Mouse (Mus musculus) adipocyte (in vitro differentiated cells): ENCODE results near the gene 4930558K02Rik.

Experiments
- DNase-seq: peaks from one replicate; pipeline ENCODE4 v3.0.0-alpha.2; 2016; ENCODE audit warnings: low spot score

4930558K02Rik gene

GRCm38 (mm10) chr1:161951009-161951779 lies 28.2 kb downstream of the 4930558K02Rik start:
- peak; percentile 31 for DNase-seq

DNA sequence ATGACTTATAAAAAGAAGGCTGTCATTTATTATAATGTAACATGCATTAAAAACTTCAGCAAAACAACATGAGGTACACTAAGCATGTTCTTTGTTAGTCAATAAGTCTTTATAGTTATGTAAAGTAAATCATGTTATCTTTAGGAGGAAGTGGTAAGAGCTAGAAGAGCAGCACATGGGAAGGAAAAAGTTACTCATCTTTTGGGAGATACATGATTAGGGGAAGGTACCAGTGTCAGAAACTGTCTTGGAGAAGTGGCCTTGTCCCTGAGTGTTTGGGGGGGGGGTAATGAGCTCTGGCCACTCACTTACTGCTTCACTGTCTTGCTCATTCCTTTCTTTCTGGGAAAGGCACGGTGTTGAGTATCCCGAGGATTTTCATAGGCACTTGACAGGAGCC lies 37.4 kb downstream of the 4930558K02Rik start:
- no peak for DNase-seq

GRCm38 (mm10) chr1:161932286-161932685 lies 47.1 kb downstream of the 4930558K02Rik start:
- DNase-seq, result no peak

DNA sequence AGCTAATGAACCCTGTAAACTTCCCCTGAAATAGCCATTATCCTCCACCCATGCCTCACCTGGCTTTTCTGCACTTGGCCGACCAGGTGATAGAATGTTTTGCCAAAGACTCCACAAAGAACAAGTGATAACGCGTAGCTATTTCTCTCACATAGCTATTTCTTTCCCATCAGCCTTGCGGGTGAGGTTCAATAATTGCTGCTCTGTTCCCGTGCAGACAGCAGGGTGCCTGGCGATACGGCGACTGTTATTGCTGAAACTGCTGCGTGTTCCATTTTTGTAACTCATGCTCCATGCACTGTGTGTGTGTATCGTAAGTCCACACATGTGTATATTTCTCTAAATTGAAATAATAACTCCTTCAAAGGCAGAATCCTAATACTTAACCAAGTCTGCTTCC lies 47.6 kb downstream of the 4930558K02Rik start:
- no peak for DNase-seq

DNA sequence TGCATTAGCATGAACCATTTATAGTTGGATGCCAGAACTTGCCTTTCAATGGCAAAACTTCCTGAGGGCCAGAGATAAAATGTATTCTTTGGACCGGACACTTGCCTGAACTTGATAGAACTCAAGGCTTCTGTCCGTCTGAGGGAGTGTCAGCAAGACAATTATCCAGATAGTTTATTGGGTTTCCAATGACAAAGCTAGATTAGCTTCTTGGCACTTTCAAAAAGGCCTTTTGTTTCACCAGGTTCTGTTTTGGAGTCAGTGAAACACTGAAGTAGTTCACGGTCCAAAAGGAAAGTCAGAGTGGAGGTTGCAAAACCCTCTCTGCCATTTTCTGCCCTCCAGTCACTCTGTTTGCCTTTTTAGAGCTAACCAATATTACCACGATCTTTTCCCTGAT lies 48.1 kb downstream of the 4930558K02Rik start:
- DNase-seq, result no peak

- no peak for DNase-seq
Observed at GRCm38 (mm10) chr1:161927976-161928375, 51.5 kb downstream of the 4930558K02Rik start.

DNA sequence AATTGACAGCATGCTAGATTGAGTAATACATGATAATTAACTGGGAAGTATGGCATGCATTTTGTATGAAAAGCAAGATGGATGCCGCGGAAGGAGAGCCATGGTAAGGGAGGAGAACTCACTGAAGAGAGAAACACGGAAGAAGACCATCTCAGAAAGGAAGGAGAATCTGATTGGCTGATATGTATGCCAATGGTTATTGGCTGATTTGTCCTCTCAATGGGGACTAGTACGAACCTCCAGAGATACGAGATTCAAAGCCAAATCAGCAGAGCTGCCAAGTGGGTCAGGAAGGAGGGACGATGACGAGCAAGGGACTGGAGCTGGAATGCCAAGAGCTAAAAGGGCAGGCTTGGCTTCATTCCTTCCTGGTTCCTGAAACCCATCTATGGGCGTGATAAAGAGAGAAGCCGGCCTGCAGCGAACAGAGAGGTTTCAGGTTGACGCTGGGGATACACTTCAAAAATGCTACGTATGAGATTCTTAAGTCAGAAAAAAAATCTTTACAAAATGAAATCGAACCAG lies 54.1 kb downstream of the 4930558K02Rik start:
- DNase-seq, result peak; percentile 70

GRCm38 (mm10) chr1:161924321-161924720 lies 55.1 kb downstream of the 4930558K02Rik start:
- no peak for DNase-seq

DNA sequence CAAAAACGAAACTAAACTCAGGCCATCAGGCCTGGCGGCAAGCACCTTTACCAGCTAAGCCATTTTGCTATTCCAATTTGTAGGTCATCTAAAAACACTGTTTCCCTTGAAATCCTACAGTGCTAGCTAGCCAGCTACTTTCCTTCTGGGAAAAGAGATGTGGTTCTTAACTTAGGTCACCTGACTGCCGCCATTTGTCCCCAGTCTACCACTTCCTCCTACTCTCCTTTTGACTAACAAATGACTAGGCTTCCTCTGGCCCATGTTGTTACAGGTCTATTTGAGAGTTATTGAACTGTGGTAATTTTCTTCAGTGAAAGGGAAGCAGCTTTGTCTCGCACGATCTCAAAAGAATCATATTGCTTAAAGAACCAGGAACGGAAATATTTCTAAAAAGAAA lies 57.5 kb downstream of the 4930558K02Rik start:
- no peak for DNase-seq

GRCm38 (mm10) chr1:161920475-161921454 lies 58.7 kb downstream of the 4930558K02Rik start:
- no peak for DNase-seq

GRCm38 (mm10) chr1:161919594-161919993 lies 59.8 kb downstream of the 4930558K02Rik start:
- no peak for DNase-seq

DNA sequence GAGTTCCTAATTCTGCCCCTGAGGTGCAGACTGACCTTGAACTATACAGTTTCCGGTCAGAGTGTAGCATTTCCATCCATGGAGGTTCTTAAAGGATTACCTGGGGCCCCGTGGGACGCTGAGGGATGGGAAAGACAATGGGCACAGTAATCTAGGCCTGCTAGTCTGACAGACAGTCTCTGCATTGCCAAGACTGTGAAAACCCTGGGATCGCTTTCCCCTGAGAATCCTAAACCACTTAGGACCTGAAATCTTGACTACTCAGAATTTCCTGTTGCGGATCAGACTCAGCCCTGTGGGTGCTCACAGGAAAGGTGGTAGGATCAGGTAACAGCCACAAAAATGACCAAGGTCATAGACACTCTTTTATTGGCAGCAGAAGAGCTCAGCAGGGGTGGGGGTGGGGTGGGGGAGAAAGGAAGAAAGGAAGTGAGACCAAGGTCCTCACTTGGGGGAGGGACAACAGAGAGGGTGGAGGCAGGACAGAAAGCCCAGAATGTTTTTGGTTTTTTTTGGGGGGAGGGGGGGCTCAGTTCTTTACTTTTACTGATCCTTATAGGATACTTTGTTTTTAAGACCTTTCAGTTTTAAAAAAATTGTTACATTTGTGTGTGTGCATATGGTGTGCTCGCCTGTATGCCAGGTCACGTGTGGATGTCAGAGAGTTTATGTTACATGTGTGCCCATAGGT lies 60.6 kb downstream of the 4930558K02Rik start:
- no peak for DNase-seq

DNA sequence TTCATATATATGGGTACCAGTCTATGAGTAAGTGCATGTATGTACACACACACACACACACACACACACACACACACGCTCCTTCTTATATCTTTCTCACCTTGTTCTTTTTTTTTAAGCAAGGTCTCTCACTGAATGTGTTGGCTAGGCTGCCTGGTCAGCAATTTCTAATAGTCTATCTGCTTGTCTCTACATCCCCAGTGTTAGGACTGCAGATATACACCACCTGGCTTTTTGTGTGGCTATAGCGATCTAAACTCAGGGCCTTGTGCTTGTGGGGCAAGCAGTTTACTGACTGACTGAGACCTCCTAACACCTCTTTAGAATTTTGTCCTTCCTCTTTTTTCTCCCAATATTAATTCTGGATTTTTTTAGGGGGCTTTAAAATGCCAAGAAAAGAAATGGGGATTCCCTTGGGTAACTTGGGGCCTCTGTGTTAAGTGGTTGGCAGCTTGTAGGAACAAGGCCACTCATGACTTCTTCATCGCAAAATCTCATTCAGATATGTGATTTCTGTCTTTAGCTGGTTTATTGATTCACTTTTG lies 61.4 kb downstream of the 4930558K02Rik start:
- no peak for DNase-seq

DNA sequence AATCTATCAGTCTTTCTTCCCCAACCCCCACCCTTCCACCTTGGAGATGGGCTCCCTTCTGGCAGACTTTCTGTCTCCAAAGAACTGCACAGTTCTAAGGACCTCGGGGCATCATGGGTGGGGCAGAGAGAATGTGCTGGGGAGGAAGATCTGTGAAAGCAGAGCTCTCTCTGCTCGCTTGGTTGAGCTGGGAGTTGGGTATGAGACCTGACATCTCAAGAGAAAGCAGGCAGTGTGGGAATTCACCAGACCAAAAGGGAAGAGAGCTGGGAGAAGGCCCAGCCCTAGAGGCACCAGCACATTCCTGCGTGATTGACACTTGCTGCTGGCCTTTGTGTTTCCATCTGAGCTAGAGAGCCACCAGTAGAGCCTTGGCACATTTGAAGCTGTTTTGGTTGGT lies 63.4 kb downstream of the 4930558K02Rik start:
- DNase-seq, result no peak

DNA sequence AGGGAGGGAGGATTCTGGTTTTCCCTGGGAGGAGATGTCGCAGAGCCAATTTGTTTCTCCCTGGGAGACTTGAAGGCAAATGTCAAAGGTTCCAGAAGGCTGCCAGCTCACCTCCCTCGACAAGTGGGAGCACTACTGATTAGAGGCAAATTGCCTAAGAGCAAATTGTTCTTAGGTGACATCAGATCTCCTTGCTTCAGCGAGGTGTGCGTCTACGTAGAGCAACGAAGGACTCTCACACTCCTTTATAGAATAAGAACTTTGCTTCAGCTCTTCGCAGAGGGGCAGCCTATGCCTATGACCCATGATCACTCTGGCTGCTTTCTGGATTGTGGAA lies 65.8 kb downstream of the 4930558K02Rik start:
- no peak for DNase-seq

GRCm38 (mm10) chr1:161912940-161913647 lies 66.3 kb downstream of the 4930558K02Rik start:
- DNase-seq, result no peak

GRCm38 (mm10) chr1:161909074-161909473 lies 70.4 kb downstream of the 4930558K02Rik start:
- no peak for DNase-seq

- DNase-seq, result no peak
Observed at GRCm38 (mm10) chr1:161907795-161908457, 71.5 kb downstream of the 4930558K02Rik start.

- no peak for DNase-seq
Observed at GRCm38 (mm10) chr1:161907111-161907510, 72.3 kb downstream of the 4930558K02Rik start.

GRCm38 (mm10) chr1:161902692-161903452 lies 76.6 kb downstream of the 4930558K02Rik start:
- no peak for DNase-seq
